Mouse (Mus musculus): ENCODE data around the gene Lin7b.

GRCm38 (mm10) chr7:45413864-45414739, 43.7 kb upstream of the Lin7b start:
- no peak for TF ChIP-seq EP300 (IDR thresholded peaks at IDR 0.05)
- TF ChIP-seq CTCF (IDR thresholded peaks at IDR 0.05) = no peak

Measured in lung, postnatal 0 days (tissue).